Mouse (Mus musculus): Measurements from ENCODE around the gene Lpin3.

The Lpin3 gene

GRCm38 (mm10) chr2:160880453-160881195, at the start of gene Lpin3:
Lpin3 (plus strand) TSS chr2:160880670.
- no peak for DNase-seq (ENCODE audit: low spot score in 2 of 2)

- DNase-seq (ENCODE audit: low spot score in 2 of 2), result no peak
Observed at GRCm38 (mm10) chr2:160840838-160841237, 39.6 kb upstream of the Lpin3 start.

GRCm38 (mm10) chr2:160847664-160848063, 32.8 kb upstream of the Lpin3 start:
- no peak for DNase-seq (ENCODE audit: low spot score in 2 of 2)

- no peak for DNase-seq (ENCODE audit: low spot score in 2 of 2)
Observed at GRCm38 (mm10) chr2:160848186-160848585, 32.3 kb upstream of the Lpin3 start.

DNA sequence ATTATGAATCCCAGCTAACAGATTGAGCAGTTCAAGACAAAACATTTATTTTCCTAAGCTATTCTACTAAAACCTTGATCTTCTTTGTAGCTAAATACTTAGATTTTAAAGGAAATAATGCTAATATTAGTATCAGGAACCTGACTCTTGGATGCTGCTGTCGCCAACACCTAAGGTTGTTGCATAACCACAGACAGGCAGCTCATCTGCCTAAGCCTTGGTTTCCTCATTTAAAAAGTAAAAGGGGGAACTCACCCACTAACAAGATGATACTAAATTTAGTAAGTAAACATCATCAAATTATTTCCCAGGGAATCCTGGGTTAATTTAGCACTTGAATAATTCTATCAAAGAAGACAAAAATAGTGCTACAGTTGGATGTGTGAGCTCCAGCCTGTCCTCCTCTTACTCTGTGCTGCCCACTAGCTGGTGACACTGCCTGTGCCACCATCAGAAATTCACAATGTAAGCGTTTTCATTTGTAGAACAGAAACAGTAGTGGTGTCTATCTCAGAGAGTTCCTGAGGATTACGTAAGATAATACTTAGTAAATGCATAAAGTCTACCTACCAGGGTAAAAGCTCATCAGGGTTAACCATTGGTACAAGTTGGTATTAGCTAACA, 30.7 kb upstream of the Lpin3 start:
- no peak for DNase-seq (ENCODE audit: low spot score in 2 of 2)

- DNase-seq (ENCODE audit: low spot score in 2 of 2), result no peak
Observed at GRCm38 (mm10) chr2:160850360-160850759, 30.1 kb upstream of the Lpin3 start.

- DNase-seq (ENCODE audit: low spot score in 2 of 2), result no peak
Observed at GRCm38 (mm10) chr2:160854687-160855086, 25.8 kb upstream of the Lpin3 start.

DNA sequence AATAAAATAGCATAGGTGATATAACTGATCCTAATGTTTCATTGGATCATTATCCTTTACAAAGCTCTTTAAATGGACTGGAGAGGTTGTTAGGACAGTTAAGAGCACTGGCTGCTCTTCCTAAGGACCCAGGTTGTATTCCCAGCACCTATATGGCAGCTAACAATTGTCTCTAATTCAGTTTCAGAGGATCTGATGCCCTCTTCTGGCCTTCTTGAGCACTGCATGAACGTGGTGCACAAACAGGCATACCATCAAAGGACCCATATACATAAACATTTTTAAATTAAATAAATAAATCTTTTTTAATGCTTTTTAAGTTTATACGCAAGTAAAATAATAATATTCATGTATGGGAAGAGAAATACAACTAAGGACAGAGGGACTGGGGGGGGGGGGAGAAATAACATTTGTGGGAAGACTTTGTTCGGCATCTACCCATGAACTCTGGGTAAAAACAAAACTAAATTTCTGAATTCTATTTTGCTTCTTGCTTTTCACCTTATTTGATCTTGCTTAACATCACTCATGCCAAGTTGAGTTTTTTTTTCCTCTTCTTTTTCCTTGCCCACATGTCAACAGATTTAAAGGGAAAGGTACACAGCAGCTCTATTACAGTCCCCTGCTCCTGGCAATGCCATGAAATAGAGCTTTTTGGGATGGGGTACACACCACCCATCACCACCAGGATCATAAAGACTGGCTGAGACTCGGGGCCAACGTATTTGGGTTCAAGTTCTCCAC, 23.9 kb upstream of the Lpin3 start:
- no peak for DNase-seq (ENCODE audit: low spot score in 2 of 2)

DNA sequence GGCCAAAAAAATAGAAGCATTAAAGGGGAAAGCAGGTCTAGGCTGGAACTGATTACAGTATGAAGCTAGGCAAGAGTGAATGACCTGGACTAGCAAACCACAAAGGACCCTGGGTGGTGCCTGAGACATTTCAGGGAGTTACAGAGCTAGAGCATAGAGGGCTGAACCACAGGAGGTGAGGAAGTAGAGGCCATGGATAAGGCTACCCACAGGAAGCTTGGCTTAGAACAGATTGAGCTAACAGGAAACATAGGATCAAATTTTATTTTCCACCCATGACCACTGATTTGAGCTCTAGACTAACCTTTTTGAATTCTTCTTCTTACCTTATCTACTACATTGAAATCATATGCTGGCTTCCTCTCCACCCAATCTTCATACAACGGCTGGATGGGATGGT, 20.1 kb upstream of the Lpin3 start:
- no peak for DNase-seq (ENCODE audit: low spot score in 2 of 2)

DNA sequence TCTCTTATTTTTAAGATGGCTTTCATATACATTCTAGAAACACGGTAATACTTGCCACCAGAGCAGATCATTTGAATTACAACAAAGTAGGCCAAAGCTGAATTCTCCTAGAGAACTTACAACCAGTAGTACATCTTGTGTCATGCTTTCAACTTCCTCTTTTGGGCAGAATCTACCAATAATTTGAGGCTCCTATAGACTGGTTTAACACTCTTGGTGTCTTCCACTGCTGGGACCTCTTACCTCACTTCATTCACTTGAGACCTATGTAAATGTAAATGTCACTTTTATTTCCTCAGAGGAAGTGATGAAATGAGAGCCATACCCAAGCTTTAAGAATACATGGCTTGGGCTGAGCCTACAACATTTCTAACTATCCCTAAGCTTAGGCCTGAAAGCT, 16.4 kb upstream of the Lpin3 start:
- DNase-seq (ENCODE audit: low spot score in 2 of 2), result no peak

- DNase-seq (ENCODE audit: low spot score in 2 of 2), result no peak
Observed at GRCm38 (mm10) chr2:160865266-160865665, 15.2 kb upstream of the Lpin3 start.

GRCm38 (mm10) chr2:160869446-160869845, 11.0 kb upstream of the Lpin3 start:
- DNase-seq (ENCODE audit: low spot score in 2 of 2), result no peak

DNA sequence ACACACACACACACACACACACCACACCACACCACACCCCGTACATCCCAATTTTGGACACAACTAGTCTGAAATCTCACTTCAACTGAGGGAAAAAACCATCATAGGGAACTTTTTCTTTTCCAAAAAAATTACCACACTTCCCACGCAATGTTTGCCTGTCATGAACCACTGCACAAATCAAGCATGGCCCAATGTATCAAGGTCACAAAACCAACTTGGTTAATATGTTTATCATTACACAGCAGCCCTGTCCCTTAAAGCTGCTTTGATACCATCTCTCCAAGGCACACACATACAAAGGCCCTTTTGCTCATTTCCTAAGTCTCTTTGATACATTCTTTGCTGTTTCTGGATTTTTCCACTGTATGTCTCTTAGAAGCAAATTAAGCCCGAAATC, 9.2 kb upstream of the Lpin3 start:
- DNase-seq (ENCODE audit: low spot score in 2 of 2), result no peak

- DNase-seq (ENCODE audit: low spot score in 2 of 2), result peak; percentile 72 to 87
Observed at GRCm38 (mm10) chr2:160872395-160872794, 8.1 kb upstream of the Lpin3 start.

DNA sequence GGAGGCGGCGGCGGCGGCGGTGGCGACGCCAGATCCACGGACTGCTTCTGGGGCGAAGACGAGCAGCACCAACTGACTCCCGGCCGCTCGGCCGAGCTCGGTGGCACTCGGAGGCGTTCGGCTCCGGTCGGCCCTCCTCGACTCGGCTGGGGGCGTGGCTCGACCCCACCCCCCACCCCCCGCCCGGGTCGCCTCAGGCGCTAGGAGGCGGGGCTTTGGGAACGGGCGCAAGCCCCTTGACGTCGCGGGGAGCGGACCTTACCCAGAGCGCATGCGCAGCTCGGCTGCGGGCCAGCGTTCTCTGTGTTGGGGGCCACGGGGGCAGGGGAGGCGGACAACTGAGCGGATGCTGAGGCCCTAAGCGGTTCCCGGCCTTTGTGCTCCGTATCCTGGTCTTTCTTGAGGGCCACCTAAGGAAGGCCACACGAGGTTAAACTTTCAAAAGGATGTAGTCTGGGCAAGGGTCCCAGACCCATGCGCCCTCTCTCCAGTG, 7.5 kb upstream of the Lpin3 start, which contains the start of gene Zhx3:
Gene Zhx3 (minus strand): TSS at position 109 of the 493 bp plus-strand sequence.
- DNase-seq (ENCODE audit: low spot score in 2 of 2), result peak; percentile 80 to 88

GRCm38 (mm10) chr2:160874231-160874877, 6.1 kb upstream of the Lpin3 start:
- no peak for DNase-seq (ENCODE audit: low spot score in 2 of 2)

DNA sequence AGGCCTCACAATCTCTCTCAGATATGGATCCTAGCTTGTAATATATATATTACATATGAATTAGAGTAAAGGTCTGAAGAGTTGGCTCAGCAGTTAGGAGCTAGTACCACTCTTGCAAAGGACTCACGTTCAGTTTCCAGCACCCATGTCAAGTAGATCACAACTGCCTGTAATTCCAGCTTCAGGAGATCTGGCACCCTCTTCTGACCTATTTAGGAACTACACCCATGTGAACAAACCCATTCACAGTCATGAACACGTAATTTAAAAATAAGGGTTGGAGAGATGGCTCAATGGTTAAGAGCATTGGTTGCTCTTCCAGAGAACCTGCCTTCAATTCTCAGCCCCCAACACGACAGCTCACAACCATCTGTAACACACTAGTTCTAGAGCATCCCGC, 4.4 kb upstream of the Lpin3 start:
- no peak for DNase-seq (ENCODE audit: low spot score in 2 of 2)

DNA sequence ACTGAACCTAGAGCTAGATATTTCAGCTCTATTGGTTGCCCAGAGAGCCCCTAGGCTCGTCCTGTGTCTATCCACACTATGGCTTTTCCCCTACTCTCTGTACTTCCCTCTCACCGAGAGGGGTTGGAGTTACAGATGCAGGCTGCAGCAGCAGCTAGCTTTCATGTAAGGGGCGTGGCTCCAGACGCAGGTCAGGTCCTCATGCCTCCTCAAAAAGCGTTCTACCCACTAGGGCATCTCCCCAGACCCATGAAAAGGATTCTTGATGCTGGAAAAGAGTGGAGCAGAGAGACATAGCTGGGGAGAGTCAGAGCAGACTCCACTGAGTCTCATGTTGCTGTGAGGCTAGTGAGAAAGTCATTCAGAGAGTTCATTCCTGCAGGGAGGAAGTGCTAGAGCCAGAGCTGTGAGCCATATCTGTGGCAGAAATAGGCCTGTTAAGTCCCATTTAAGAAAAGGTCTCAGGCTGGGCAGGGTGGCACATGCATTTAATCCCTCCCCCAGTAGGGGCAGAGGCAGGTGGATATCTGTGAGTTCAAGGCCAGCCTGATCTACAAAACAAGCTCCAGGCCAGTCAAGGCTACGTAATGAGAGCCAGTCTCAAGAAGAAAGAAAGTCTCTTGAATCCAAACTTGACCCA, 1.1 kb downstream of the Lpin3 start:
- no peak for DNase-seq (ENCODE audit: low spot score in 2 of 2)

DNA sequence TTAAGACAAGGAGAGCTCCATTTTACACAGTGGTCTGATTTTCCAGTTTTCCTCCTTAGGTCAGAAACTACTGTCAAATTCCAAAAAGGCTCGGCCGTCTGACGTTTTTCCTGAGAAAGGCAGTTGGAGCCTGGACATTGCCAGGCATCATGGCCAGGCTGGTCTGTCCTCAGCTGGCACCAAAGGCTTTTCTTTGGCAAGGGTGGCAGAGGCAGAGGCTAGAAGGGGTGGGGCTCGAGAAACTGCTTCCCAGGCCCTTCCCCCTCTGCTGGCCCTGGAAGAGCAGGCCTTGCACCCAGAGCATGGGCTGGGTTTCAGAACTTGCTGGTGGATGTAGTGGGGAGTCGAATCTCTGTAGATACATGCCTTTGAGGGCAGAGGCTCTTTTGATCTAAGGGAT, 2.0 kb downstream of the Lpin3 start:
- DNase-seq (ENCODE audit: low spot score in 2 of 2), result no peak

GRCm38 (mm10) chr2:160883912-160884311, 3.4 kb downstream of the Lpin3 start:
- no peak for DNase-seq (ENCODE audit: low spot score in 2 of 2)

DNA sequence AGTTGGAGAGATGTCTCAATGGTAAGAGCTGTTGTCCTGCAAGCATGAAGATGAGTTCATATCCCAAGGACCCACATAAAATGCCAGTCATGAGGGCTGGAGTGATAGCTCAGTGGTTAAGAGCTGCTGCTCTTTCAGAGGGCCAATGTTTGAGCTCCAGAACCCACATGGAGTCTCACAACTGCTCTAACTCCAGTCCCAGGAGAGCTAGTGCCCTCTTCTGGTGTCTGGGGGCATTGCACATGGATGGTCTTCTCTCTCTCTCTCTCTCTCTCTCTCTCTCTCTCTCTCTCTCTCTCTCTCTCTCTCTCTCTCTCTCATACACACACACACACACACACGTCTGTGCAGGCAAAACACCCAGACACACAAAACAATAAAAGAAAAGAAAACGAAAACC, 4.4 kb downstream of the Lpin3 start:
- DNase-seq (ENCODE audit: low spot score in 2 of 2), result no peak

- no peak for DNase-seq (ENCODE audit: low spot score in 2 of 2)
Observed at GRCm38 (mm10) chr2:160886221-160886620, 5.8 kb downstream of the Lpin3 start.

All from spleen, postnatal 4 days (tissue).